Mouse (Mus musculus): ENCODE measurements around the gene Fsip1. TPM values are rescaled to one million over a fixed set of nuclear protein-coding genes. Genes with fewer than 3 reads are reported as not detected.

The Fsip1 gene
- polyA plus RNA-seq, 1 experiment from 2014 or later, result 0.96 TPM

DNA sequence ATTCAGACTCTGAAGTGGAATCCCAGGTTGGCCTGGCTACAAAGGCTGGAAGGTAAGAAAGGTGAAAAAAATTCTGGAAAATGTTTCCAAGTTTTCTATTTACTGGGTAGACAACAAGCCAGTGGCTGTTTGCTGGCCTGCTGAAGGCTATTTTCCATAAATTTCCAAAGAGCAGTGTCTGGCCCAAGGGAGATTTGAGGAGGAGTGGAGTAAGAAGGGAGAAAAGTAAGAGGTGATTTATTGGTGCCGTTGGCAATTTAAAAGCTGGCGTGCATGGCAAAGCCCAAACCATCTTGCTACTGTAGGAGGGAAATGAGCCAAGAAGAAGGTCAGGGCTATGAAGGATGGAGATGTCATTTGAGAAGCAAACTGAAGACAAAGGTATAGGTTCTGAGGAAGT lies 171.1 kb downstream of the Fsip1 start:
- ATAC-seq (replicated peaks; ENCODE audit: low FRiP score, low read depth), result no peak

GRCm38 (mm10) chr2:118084693-118085092 lies 172.1 kb downstream of the Fsip1 start:
- WGBS, result 75% methylated on average over 3 of the region's 3 CpGs
- no peak for TF ChIP-seq CTCF (IDR thresholded peaks at IDR 0.05; ENCODE audit: low read depth)

More for the DNA sequence above, 171.1 kb downstream of the Fsip1 start:
- no peak for TF ChIP-seq CTCF (IDR thresholded peaks at IDR 0.05; ENCODE audit: low read depth)
- Histone ChIP-seq H3K27me3 (ENCODE audit: insufficient read depth, low read length) (no peaks in the 10 kb centered on the region), H3K9me3 (replicated peaks; ENCODE audit: low read length) (no peaks in the 10 kb centered on the region), H3K9ac (ENCODE audit: low read depth, low read length) (no peak overlapping the region), H3K36me3 (ENCODE audit: insufficient read depth, low read length) (no peaks in the 10 kb centered on the region), H3K4me2 (ENCODE audit: low read length) (no peak overlapping the region), H3K4me3 (replicated peaks; ENCODE audit: low read depth, low read length) (no peak overlapping the region), H3K27ac (no peak overlapping the region), H3K4me1 (replicated peaks; ENCODE audit: insufficient read depth, low read length) (no peaks in the 10 kb centered on the region)
- WGBS, result 50% methylated on average over 2 of the region's 2 CpGs
- no peak for DNase-seq (ENCODE audit: low spot score)

GRCm38 (mm10) chr2:118083652-118084051 lies 173.1 kb downstream of the Fsip1 start:
- no peak for ATAC-seq (replicated peaks; ENCODE audit: low FRiP score, low read depth)
- Histone ChIP-seq H3K4me1 (replicated peaks; ENCODE audit: insufficient read depth, low read length) (no peaks in the 10 kb centered on the region), H3K4me3 (replicated peaks; ENCODE audit: low read depth, low read length) (no peak overlapping the region), H3K27me3 (ENCODE audit: insufficient read depth, low read length) (no peaks in the 10 kb centered on the region), H3K27ac (no peak overlapping the region), H3K9me3 (replicated peaks; ENCODE audit: low read length) (no peaks in the 10 kb centered on the region), H3K36me3 (ENCODE audit: insufficient read depth, low read length) (no peaks in the 10 kb centered on the region), H3K4me2 (ENCODE audit: low read length) (no peak overlapping the region), H3K9ac (ENCODE audit: low read depth, low read length) (no peak overlapping the region)
- 55% methylated on average over 6 of the region's 6 CpGs for WGBS
- no peak for TF ChIP-seq CTCF (IDR thresholded peaks at IDR 0.05; ENCODE audit: low read depth)
- no peak for DNase-seq (ENCODE audit: low spot score)

More at GRCm38 (mm10) chr2:118084693-118085092, 172.1 kb downstream of the Fsip1 start:
- Histone ChIP-seq H3K4me3 (replicated peaks; ENCODE audit: low read depth, low read length) (no peak overlapping the region), H3K27me3 (ENCODE audit: insufficient read depth, low read length) (no peaks in the 10 kb centered on the region), H3K4me2 (ENCODE audit: low read length) (no peak overlapping the region), H3K9ac (ENCODE audit: low read depth, low read length) (no peak overlapping the region), H3K36me3 (ENCODE audit: insufficient read depth, low read length) (no peaks in the 10 kb centered on the region), H3K4me1 (replicated peaks; ENCODE audit: insufficient read depth, low read length) (no peaks in the 10 kb centered on the region), H3K27ac (no peak overlapping the region), H3K9me3 (replicated peaks; ENCODE audit: low read length) (no peaks in the 10 kb centered on the region)
- ATAC-seq (replicated peaks; ENCODE audit: low FRiP score, low read depth), result no peak
- no peak for DNase-seq (ENCODE audit: low spot score)

- Histone ChIP-seq H3K4me3 (replicated peaks; ENCODE audit: low read depth, low read length) (no peak overlapping the region), H3K4me1 (replicated peaks; ENCODE audit: insufficient read depth, low read length) (no peaks in the 10 kb centered on the region), H3K4me2 (ENCODE audit: low read length) (no peak overlapping the region), H3K9me3 (replicated peaks; ENCODE audit: low read length) (no peaks in the 10 kb centered on the region), H3K27me3 (ENCODE audit: insufficient read depth, low read length) (no peaks in the 10 kb centered on the region), H3K36me3 (ENCODE audit: insufficient read depth, low read length) (no peaks in the 10 kb centered on the region), H3K27ac (no peak overlapping the region), H3K9ac (ENCODE audit: low read depth, low read length) (no peak overlapping the region)
- ATAC-seq (replicated peaks; ENCODE audit: low FRiP score, low read depth) (no peak), DNase-seq (ENCODE audit: low spot score) (no peak)
- TF ChIP-seq CTCF (IDR thresholded peaks at IDR 0.05; ENCODE audit: low read depth), result no peak
- WGBS, result 90% methylated on average over 5 of the region's 5 CpGs
Measured at GRCm38 (mm10) chr2:118081581-118081980, 175.2 kb downstream of the Fsip1 start.

Small RNA genes lying within 50 kb of the gene (microRNA-seq; reads per million reads assigned to microRNA genes)
- gene Gm22800, result not detected

Other genes with a start within 250 kb of the Fsip1 start
- 38.1 and 38.5 TPM in 2 replicates for gene Thbs1, start 145.1 kb downstream of the Fsip1 start, polyA plus RNA-seq (2015; fragmentation: Nextera tagmentation; extraction: Ambion mirVana)
- gene Gpr176, start 116.5 kb upstream of the Fsip1 start, polyA plus RNA-seq (2015; fragmentation: Nextera tagmentation; extraction: Ambion mirVana), result 2.1 and 2.3 TPM in 2 replicates
- 8.0 TPM in 2 replicates for gene Eif2ak4, start 131.7 kb upstream of the Fsip1 start, polyA plus RNA-seq (2015; fragmentation: Nextera tagmentation; extraction: Ambion mirVana)
- 237 and 255 TPM in 2 replicates for gene Srp14, start 222.7 kb upstream of the Fsip1 start, polyA plus RNA-seq (2015; fragmentation: Nextera tagmentation; extraction: Ambion mirVana)